Mouse (Mus musculus) T-cell, adult 2 months (primary cell): ENCODE data around the gene Ndufab1.

ENCODE experiments used
- DNase-seq: peaks from one replicate; pipeline ENCODE4 v3.0.0; 2022; ENCODE audit warnings: low spot score

Ndufab1 gene

GRCm38 (mm10) chr7:122067517-122068381, 33.9 kb downstream of the Ndufab1 start:
- no peak for DNase-seq

GRCm38 (mm10) chr7:122066945-122067516, 34.7 kb downstream of the Ndufab1 start, which contains the start of the genes Ubfd1 and Ears2:
TSS of gene Ubfd1 (plus strand) at chr7:122067175.
TSS of gene Ears2 (minus strand) at chr7:122067263.
- DNase-seq = peak; percentile 92

- peak; percentile 3 for DNase-seq
Measured at GRCm38 (mm10) chr7:122066102-122066944, 35.4 kb downstream of the Ndufab1 start.

GRCm38 (mm10) chr7:122065656-122066055, 36.0 kb downstream of the Ndufab1 start:
- no peak for DNase-seq

- no peak for DNase-seq
Measured at GRCm38 (mm10) chr7:122056633-122057032, 45.1 kb downstream of the Ndufab1 start.

GRCm38 (mm10) chr7:122050834-122051233, 50.9 kb downstream of the Ndufab1 start:
- no peak for DNase-seq

GRCm38 (mm10) chr7:122048191-122048590, 53.5 kb downstream of the Ndufab1 start:
- no peak for DNase-seq

GRCm38 (mm10) chr7:122046813-122047212, 54.9 kb downstream of the Ndufab1 start:
- no peak for DNase-seq

GRCm38 (mm10) chr7:122045711-122046110, 56.0 kb downstream of the Ndufab1 start:
- no peak for DNase-seq

- DNase-seq = no peak
Measured at GRCm38 (mm10) chr7:122045181-122045634, 56.5 kb downstream of the Ndufab1 start.

GRCm38 (mm10) chr7:122044106-122044505, 57.6 kb downstream of the Ndufab1 start:
- no peak for DNase-seq
